Mouse (Mus musculus) embryonic fibroblast, embryonic 13.5 days (primary cell): Measurements from ENCODE around the gene Cmtm4.

ENCODE experiments used
- CTCF ChIP-seq: IDR thresholded peaks from 2 replicates; pipeline ENCODE4 v1.5.1; 2011; ENCODE audit warnings: mild to moderate bottlenecking, control low read depth, low read length, moderate library complexity, borderline replicate concordance; ENCODE audit not compliant: insufficient read depth
- POLR2A ChIP-seq: IDR thresholded peaks from 2 replicates; pipeline ENCODE4 v1.6.1; 2011; ENCODE audit warnings: low read depth, mild to moderate bottlenecking, control low read depth, low read length, moderate library complexity

GRCm38 (mm10) chr8:104393767-104394166 is 1.8 kb downstream of the Cmtm4 start:
- no peak for TF ChIP-seq CTCF
- TF ChIP-seq POLR2A, result no peak
